Mouse (Mus musculus) brown adipose tissue, adult 24 weeks (tissue): ENCODE measurements around the gene Trim43c. TPM values are rescaled to one million over a fixed set of nuclear protein-coding genes. Genes with fewer than 3 reads are reported as not detected.
"Not testable (repeated sequence)": the region's sequence is repeated elsewhere in the genome, so short reads cannot be mapped to it uniquely, and the experiment has no call there.

Experiments
- H3K27ac ChIP-seq: fragments of 200-500 bp; replicated peaks from 2 replicates; pipeline ENCODE4 v1.5.1; 2012; ENCODE audit warnings: low read depth, mild to moderate bottlenecking, low read length
- H3K4me1 ChIP-seq: fragments of 200-500 bp; 2 replicates; pipeline ENCODE4 v1.6.1; 2012; ENCODE audit warnings: low read length, mixed read lengths; ENCODE audit not compliant: control insufficient read depth, insufficient read depth, insufficient read length
- H3K4me3 ChIP-seq: fragments of 200-500 bp; 2 replicates; pipeline ENCODE4 v1.5.1; 2012; ENCODE audit warnings: low read depth, mild to moderate bottlenecking, low read length, moderate library complexity; ENCODE audit not compliant: insufficient read depth
- polyA plus RNA-seq: library from polyadenylated mRNA; stranded (reverse); fragments of >200 nt; gene quantifications from 2 replicates; pipeline ENCODE4 v1.2.4, GENCODE M21; 2012; ENCODE audit not compliant: missing spikeins, insufficient read depth, insufficient read length

Gene Trim43c
- not detected in 2 replicates for polyA plus RNA-seq

GRCm38 (mm10) chr9:88838864-88839263, at the start of gene Trim43c:
Gene Trim43c (plus strand): TSS chr9:88839164.
- H3K4me3 ChIP-seq, H3K4me1 ChIP-seq, H3K27ac ChIP-seq: not testable (repeated sequence)

- H3K4me3 ChIP-seq, H3K27ac ChIP-seq, H3K4me1 ChIP-seq: not testable (repeated sequence)
Observed at GRCm38 (mm10) chr9:88853072-88853471, 14.1 kb downstream of the Trim43c start.

GRCm38 (mm10) chr9:88858566-88859492, 19.9 kb downstream of the Trim43c start:
- H3K4me1 ChIP-seq, H3K27ac ChIP-seq: not testable (repeated sequence)
- peak overlapping the region; percentile 78 for H3K4me3 ChIP-seq

Other genes starting within 250 kb of the Trim43c start
- 47.6 and 58.7 TPM in 2 replicates for gene Mthfsl, start 118.9 kb upstream of the Trim43c start, polyA plus RNA-seq
- 2.9 TPM in 1 of 2 replicates, not detected in the other for gene Bcl2a1d, start 107.2 kb upstream of the Trim43c start, polyA plus RNA-seq
- not detected in 2 replicates for gene Bcl2a1a, start 117.7 kb downstream of the Trim43c start, polyA plus RNA-seq